In the genomic region with DNA sequence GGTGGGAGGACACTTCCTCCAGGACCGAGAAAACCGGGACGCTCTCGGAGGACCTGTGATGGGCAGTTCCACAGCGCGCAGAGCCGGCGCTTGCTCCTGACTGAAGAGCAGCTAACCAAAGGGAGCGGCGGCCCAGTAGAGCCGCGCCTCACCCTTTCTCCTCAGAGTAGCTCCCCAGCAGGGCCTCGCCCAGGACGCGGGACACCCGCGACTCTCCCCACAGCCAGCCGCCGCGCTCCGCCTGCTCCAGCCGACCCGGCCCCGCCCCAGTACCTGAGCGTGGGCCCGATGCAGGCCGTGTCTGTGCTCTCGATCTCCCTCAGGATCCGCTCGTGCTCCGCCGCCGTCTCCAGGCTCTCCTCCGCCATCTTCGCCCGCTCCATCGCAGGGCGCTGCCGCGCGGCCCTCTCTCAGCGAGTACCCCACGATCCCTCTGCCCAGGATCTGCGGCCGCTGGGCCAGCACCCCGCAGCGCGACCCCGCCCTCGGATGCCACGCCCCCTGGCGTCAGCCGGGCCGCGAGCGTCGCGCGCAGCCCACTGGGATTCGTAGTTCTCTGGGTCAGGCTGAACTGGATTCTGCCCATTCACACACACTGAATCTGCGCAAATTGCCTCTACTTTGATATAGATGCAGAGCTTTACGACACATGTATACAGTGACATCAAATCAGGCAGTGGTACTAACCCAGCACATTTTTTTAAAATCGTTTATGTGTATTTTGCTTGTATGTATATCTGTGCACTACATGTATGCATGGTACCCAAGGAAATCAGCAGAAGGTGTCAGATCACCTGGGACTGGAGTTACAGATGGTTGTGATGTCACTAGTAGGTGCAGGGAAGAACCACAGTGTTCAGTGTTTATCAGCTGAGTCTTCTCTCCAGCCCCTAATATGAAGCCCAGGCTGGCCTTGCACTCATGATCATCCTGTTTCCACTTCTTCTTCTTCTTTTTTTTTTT, we compare ENCODE assay signal across 8 mouse cellular contexts. TPM values are rescaled to one million over a fixed set of nuclear protein-coding genes. Genes with fewer than 3 reads are reported as not detected.
DNase-seq lines count a peak whose midpoint lies in the region; ATAC-seq and TF ChIP-seq lines count a peak whose summit lies in the region.

A gene (minus strand): TSS at position 491 of the 963 bp plus-strand sequence.

- intact Hi-C loops in gastrocnemius, adult 2 months (cut with DNase I): no loop called here

- TF ChIP-seq CTCF in gastrocnemius, adult 2 months (IDR thresholded peaks at IDR 0.05): peak; percentile 43
- TF ChIP-seq CTCF in hindbrain, postnatal 0 days (IDR thresholded peaks at IDR 0.05; ENCODE audit: low read depth): no peak; the same call in 1 of the 2 replicates

- H3K4me2 ChIP-seq in hindbrain, postnatal 0 days (ENCODE audit: low read depth, low read length): peak within 1 kb of the TSS; percentile 82

- H3K36me3 ChIP-seq in hindbrain, postnatal 0 days (ENCODE audit: insufficient read depth, low read length): no peaks in the 10 kb centered on the region
- no peaks in the 10 kb centered on the region for H3K36me3 ChIP-seq in megakaryocyte, embryonic 14.5 days (replicated peaks; ENCODE audit: low read length)

- H3K27me3 ChIP-seq in hindbrain, postnatal 0 days (ENCODE audit: insufficient read depth, low read length): no peaks in the 10 kb centered on the region
- H3K27me3 ChIP-seq in megakaryocyte, embryonic 14.5 days (replicated peaks): peaks cover 37% of the 10 kb centered on the region

- ATAC-seq in hindbrain, postnatal 0 days: peak; percentile 94

- H3K4me1 ChIP-seq in hindbrain, postnatal 0 days (ENCODE audit: insufficient read depth, low read length): peaks cover 7% of the 10 kb centered on the region; the same call in 1 of the 2 replicates
- peaks cover 21% of the 10 kb centered on the region for H3K4me1 ChIP-seq in megakaryocyte, embryonic 14.5 days

- H3K9ac ChIP-seq in hindbrain, postnatal 0 days (replicated peaks; ENCODE audit: low read length): peak within 1 kb of the TSS; percentile 76

- peak; percentile 62 for DNase-seq in WW6 (ENCODE audit: low read depth, low spot score)
- DNase-seq in cerebellum, postnatal 4 days (ENCODE audit: low spot score in 2 of 2): peak; percentile 81 to 87
- peak; percentile 91 for DNase-seq in gastrocnemius, adult 2 months
- DNase-seq in hindbrain, postnatal 0 days (ENCODE audit: low spot score): peak; percentile 92
- DNase-seq in left cerebral cortex, adult 8-10 months (ENCODE audit: low spot score in 2 of 2): peak; percentile 82 to 83
- DNase-seq in right cerebral cortex, postnatal 10 days (ENCODE audit: low spot score in 2 of 2): peak; percentile 90
- peak; percentile 92 for DNase-seq in urinary bladder, postnatal 25 days (ENCODE audit: low spot score)

- H3K9me3 ChIP-seq in hindbrain, postnatal 0 days (ENCODE audit: low read length): no peaks in the 10 kb centered on the region
- no peaks in the 10 kb centered on the region for H3K9me3 ChIP-seq in megakaryocyte, embryonic 14.5 days

- peak within 1 kb of the TSS; percentile 93 for H3K4me3 ChIP-seq in gastrocnemius, adult 2 months
- peak within 1 kb of the TSS; percentile 71 for H3K4me3 ChIP-seq in hindbrain, postnatal 0 days (ENCODE audit: low read length)
- peak within 1 kb of the TSS; percentile 97 for H3K4me3 ChIP-seq in megakaryocyte, embryonic 14.5 days (replicated peaks)

- peak within 1 kb of the TSS; percentile 91 for H3K27ac ChIP-seq in gastrocnemius, adult 2 months
- H3K27ac ChIP-seq in hindbrain, postnatal 0 days: peak within 1 kb of the TSS; percentile 86

- WGBS in hindbrain, postnatal 0 days: under 1% methylated on average over 47 of the region's 63 CpGs

RNA-seq across cellular contexts. Expression of the gene that starts here (rescaled TPM):
- 10 to 100 TPM; 14.0 to 16.3 TPM for total RNA-seq in gastrocnemius, adult 2 months (2021)
- total RNA-seq in hindbrain, postnatal 0 days (2014; rRNA removed): 38.1 and 40.8 TPM in 2 replicates
- polyA plus RNA-seq in hindbrain, postnatal 0 days (2015; fragmentation: Nextera tagmentation; extraction: Ambion mirVana): 32.8 and 36.2 TPM in 2 replicates
- total RNA-seq in left cerebral cortex, adult 8-10 months (2022): 10 to 100 TPM; 76.7 to 85.4 (median 80.3) TPM
- polyA plus RNA-seq in megakaryocyte, embryonic 14.5 days (2012; ENCODE audit: insufficient read depth, low replicate concordance): 0.56 TPM in 1 of 2 replicates, not detected in the other

Comparison
In these comparisons a context has a peak if more than half of its experiments do, and no peak if none do; other contexts are left out.
1. Peak in every context shown above with its lines: DNase-seq, ATAC-seq, H3K4me3 ChIP-seq and H3K27ac ChIP-seq.
2. RNA of the gene that starts here (polyA plus RNA-seq): 32.8 to 36.2 TPM in hindbrain, postnatal 0 days; 0.56 TPM in megakaryocyte, embryonic 14.5 days; every median in the first group is over 10 times any median in the second.